Mouse (Mus musculus) adrenal gland, adult 18-20 months (tissue): Measurements from ENCODE around the gene Pdzk1ip1. TPM values are rescaled to one million over a fixed set of nuclear protein-coding genes. Genes with fewer than 3 reads are reported as not detected.

Experiments used
- DNase-seq, 2 experiments: peaks; one replicate each; pipeline ENCODE4 v3.0.0; 2021 to 2022; ENCODE audit warnings: low spot score in 2 of 2
- total RNA-seq, 2 experiments: library from RNA; stranded (reverse); gene quantifications; 1 replicate in 1 of 2; 2 replicates in 1 of 2; pipeline ENCODE4 v1.2.3; 2021

Gene Pdzk1ip1
- total RNA-seq, 2 experiments from 2014 or later: 0.99 to 1.0 TPM

GRCm38 (mm10) chr4:115121162-115121561, 32.7 kb downstream of the Pdzk1ip1 start:
- DNase-seq: no peak

DNA sequence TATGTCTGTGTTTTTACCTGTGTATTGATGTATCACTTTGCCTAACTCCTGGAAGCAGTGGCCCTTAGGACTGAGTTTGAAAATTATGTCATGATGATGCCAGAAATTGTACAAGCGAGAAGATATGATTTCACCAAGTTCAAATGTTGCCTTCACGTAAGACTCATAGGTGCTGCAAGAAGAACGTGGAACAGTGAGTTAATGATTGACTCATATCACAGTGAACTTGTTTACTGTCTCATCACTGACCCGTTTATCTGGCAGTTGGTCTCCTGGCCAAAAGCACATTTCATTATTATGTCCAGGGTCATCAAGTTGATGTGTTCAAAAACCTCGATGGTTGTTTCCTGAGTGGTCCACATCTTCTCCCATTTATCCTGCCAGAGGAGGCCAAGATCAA, 33.1 kb downstream of the Pdzk1ip1 start:
- DNase-seq: no peak

GRCm38 (mm10) chr4:115123507-115123906, 35.0 kb downstream of the Pdzk1ip1 start:
- no peak for DNase-seq

GRCm38 (mm10) chr4:115124713-115125112, 36.2 kb downstream of the Pdzk1ip1 start:
- no peak for DNase-seq

- DNase-seq: no peak
Observed at GRCm38 (mm10) chr4:115133085-115133484, 44.6 kb downstream of the Pdzk1ip1 start.

DNA sequence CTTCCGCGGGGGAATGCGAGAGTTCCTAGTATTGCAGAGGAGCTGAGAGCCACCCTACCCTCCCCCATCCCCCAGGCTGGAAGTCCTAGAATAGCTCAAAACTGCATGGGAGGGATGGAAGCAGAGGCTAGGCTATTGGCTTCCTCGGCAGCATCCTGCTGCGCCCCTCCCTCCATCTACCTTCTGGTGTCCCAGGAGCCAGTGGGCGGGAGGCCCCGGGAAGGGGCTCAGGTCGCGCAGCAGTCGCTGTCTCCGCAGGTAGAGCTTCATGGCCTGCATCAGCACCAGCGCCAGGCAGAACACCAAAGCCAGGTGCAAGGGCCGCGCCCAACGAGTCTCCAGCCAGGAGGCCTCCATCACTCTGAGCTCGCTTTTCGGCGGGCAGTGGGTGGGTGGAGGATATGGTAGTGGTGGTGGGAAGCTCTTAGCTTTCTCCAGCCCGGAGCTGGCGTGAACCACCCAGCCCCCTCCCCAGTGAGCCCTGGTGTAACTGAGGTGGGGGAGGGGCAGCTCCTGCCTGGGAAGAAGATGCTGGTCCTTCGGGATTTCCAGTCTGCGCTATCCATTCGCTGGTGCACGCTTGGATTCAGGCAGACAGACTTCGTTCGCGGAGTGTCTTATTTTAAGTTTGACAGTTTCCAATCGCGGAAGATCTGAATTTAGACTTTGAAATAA, 45.2 kb downstream of the Pdzk1ip1 start, which contains the start of gene Cyp4x1:
Gene Cyp4x1, minus strand, starts transcription at position 661 of the 675 bp plus-strand sequence.
- DNase-seq: no peak

DNA sequence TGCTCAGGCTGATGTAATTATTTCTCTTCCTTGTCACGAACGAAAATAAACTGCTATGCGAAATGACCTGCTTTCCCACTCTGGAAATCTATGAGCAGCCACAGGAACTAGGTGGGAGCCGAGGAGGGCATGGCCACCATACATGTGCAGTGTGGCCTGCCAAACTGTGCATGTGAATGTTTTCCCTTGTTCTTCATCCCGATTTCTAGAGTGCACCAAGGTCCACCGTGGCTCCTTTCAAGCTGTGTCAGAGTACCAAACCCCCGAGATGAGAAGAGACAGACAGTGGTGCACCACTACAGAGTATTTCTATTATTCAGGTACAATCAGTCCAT, 45.8 kb downstream of the Pdzk1ip1 start:
- no peak for DNase-seq

Other genes with a start within 250 kb of the Pdzk1ip1 start
- gene Foxd2, start 179.8 kb upstream of the Pdzk1ip1 start, total RNA-seq: 1 to 10 TPM; 2.3 to 3.0 TPM
- gene Foxe3, start 162.7 kb upstream of the Pdzk1ip1 start, total RNA-seq: not detected
- gene Cmpk1, start 101.5 kb upstream of the Pdzk1ip1 start, total RNA-seq: 100 to 1,000 TPM; 110 to 127 TPM
- gene Stil, start 88.5 kb upstream of the Pdzk1ip1 start, total RNA-seq: under 1 TPM; 0.30 to 0.38 TPM
- gene Tal1, start 32.3 kb upstream of the Pdzk1ip1 start, total RNA-seq: 1 to 10 TPM; 2.5 TPM
- not detected for gene Cyp4x1, start 45.6 kb downstream of the Pdzk1ip1 start, total RNA-seq
- not detected for gene Cyp4a29, start 153.4 kb downstream of the Pdzk1ip1 start, total RNA-seq
- not detected for gene Cyp4a12a, start 210.3 kb downstream of the Pdzk1ip1 start, total RNA-seq